Mouse (Mus musculus) midbrain, embryonic 14.5 days (tissue): ENCODE measurements around the gene Pla2g6. TPM values are rescaled to one million over a fixed set of nuclear protein-coding genes. Genes with fewer than 3 reads are reported as not detected.
A peak's percentile ranks its signal among the peaks of the same experiment; 100 is the strongest.

Experiments
- ATAC-seq: fragments of 200-750 bp; cut with Nextera tagmentation; 2 replicates; pipeline ENCODE4 v1.8.0; 2017; ENCODE audit warnings: moderate number of reproducible peaks, moderate library complexity; ENCODE audit not compliant: low FRiP score, low TSS enrichment
- DNase-seq: peaks from one replicate; pipeline ENCODE4 v3.0.0-alpha.2; 2015
- H3K27ac ChIP-seq: fragments of 300-500 bp; sonication (generic); replicated peaks from 2 replicates; pipeline ENCODE4 v1.5.1; 2014; ENCODE audit warnings: mild to moderate bottlenecking, low read depth, low read length, moderate library complexity
- H3K27me3 ChIP-seq: fragments of 300-500 bp; sonication (generic); 2 replicates; pipeline ENCODE4 v1.6.1; 2014; ENCODE audit warnings: low read length, control low read depth, mixed read lengths; ENCODE audit not compliant: control insufficient read depth, insufficient read depth
- H3K36me3 ChIP-seq: fragments of 300-500 bp; sonication (generic); 2 replicates; pipeline ENCODE4 v1.6.1; 2014; ENCODE audit warnings: low read length, control low read depth; ENCODE audit not compliant: control insufficient read depth, insufficient read depth
- H3K4me1 ChIP-seq: fragments of 300-500 bp; sonication (generic); 2 replicates; pipeline ENCODE4 v1.6.1; 2014; ENCODE audit warnings: mild to moderate bottlenecking, antibody characterized with exemption, low read length, control low read depth; ENCODE audit not compliant: control insufficient read depth, insufficient read depth
- H3K4me2 ChIP-seq: fragments of 300-500 bp; sonication (generic); 2 replicates; pipeline ENCODE4 v1.6.1; 2014; ENCODE audit warnings: mild to moderate bottlenecking, low read length, moderate library complexity
- H3K4me3 ChIP-seq: fragments of 300-500 bp; sonication (generic); replicated peaks from 2 replicates; pipeline ENCODE4 v1.5.1; 2014; ENCODE audit warnings: low read depth, low read length
- H3K9ac ChIP-seq: fragments of 300-500 bp; sonication (generic); replicated peaks from 2 replicates; pipeline ENCODE4 v1.6.1; 2014; ENCODE audit warnings: mild to moderate bottlenecking, low read length, moderate library complexity
- H3K9me3 ChIP-seq: fragments of 300-500 bp; sonication (generic); 2 replicates; pipeline ENCODE4 v1.6.1; 2016; ENCODE audit warnings: low read length, control low read depth, mixed read lengths; ENCODE audit not compliant: control insufficient read depth
- WGBS: fragments of 180-500 bp; shearing (Covaris S2); extraction: QIAGEN DNeasy Blood & Tissue Kit; methylation state at CpG from one replicate; pipeline ENCODE4 v1.1.7; 2014; 5-methylcytosine and 5-hydroxymethylcytosine counted together
- polyA plus RNA-seq: library from polyadenylated mRNA; unstranded; fragments of >200 nt; fragmentation: Nextera tagmentation; extraction: Ambion mirVana; gene quantifications from 2 replicates; pipeline ENCODE4 v1.2.1, GENCODE M21; 2014

Pla2g6 gene
- polyA plus RNA-seq, 1 experiment from 2014 or later = 28.2 TPM

DNA sequence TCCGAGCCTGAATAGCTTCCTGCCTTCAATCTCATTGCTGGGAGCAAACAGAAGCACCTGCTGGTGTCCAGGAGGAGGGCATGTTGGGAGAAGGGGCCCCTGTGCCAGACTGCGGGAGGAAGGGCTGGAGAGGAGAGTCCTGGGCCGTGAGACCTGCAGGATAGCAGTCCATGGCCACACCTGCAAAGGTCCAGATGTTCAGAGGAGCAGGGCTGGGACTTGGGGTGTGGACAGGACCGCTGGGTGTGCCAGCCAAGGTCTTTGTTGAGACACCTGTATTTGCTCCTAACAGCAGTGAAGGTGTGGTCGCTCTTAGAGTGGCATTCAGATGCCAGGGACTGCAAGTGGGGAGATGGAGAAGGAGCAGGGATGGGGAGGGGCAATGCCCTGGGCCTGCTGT, 45.8 kb downstream of the Pla2g6 start:
- no peak for DNase-seq
- no peak overlapping the region for H3K4me3 ChIP-seq
- no peaks in the 10 kb centered on the region for H3K4me1 ChIP-seq
- H3K9ac ChIP-seq = no peak overlapping the region
- ATAC-seq = no peak
- no peaks in the 10 kb centered on the region for H3K9me3 ChIP-seq
- no peak overlapping the region for H3K4me2 ChIP-seq
- 80% methylated on average over 5 of the region's 5 CpGs for WGBS
- H3K36me3 ChIP-seq = peaks cover 15% of the 10 kb centered on the region; the same call in 1 of the 2 replicates
- H3K27ac ChIP-seq = no peak overlapping the region
- no peaks in the 10 kb centered on the region for H3K27me3 ChIP-seq

DNA sequence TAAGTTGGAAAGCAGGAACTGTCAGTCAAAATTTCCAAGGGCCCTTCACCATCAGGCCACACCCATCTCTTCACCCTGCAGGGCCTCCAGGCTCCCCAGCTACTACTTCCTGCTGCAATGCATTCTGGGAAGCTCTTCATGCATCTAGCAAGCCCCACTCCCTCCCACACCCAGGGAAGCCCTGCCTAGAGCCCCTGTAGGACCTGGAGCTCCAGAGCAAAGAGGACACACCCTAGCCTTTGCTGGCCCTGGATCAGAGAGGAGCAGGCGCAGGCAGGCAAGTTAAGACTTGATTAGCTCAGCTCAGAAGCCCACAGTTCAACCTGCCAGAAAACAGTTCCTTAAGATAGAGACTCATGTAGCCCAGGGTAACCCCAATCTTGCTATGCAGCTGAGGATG, 46.8 kb downstream of the Pla2g6 start:
- H3K4me1 ChIP-seq = no peaks in the 10 kb centered on the region
- H3K27me3 ChIP-seq = no peaks in the 10 kb centered on the region
- H3K27ac ChIP-seq = no peak overlapping the region
- WGBS = 92% methylated on average over 1 of the region's 1 CpGs
- no peak for ATAC-seq
- 0 out of 2 replicates have a peak, but pooled peaks cover 5% of the 10 kb centered on the region for H3K36me3 ChIP-seq
- H3K9ac ChIP-seq = no peak overlapping the region
- no peak for DNase-seq
- H3K4me2 ChIP-seq = no peak overlapping the region
- no peak overlapping the region for H3K4me3 ChIP-seq
- H3K9me3 ChIP-seq = 0 out of 2 replicates have a peak, but pooled peaks cover 2% of the 10 kb centered on the region

DNA sequence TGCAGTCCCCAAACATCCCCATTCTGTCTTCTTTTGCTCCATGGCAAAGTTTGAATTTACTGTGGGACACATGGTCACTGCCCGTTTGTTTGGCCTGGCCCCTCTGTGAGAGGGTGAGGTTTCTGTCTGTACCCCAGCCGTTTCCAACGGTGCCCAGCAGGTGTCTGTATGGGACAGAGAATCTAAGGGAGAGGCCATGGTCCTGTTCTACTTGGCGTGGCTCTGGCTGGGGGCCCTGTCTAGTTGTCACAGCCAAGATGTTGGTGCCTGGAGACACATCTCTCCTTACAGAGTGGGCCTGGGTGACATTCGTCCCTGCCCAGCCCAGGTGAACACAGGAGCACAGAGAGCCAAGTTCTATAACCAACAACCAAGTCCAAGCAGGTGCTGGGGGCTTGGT, 47.3 kb downstream of the Pla2g6 start:
- DNase-seq (no peak), ATAC-seq (no peak)
- no peaks in the 10 kb centered on the region for H3K4me1 ChIP-seq
- 0 out of 2 replicates have a peak, but pooled peaks cover 2% of the 10 kb centered on the region for H3K9me3 ChIP-seq
- H3K27me3 ChIP-seq = no peaks in the 10 kb centered on the region
- H3K27ac ChIP-seq = no peak overlapping the region
- H3K9ac ChIP-seq = no peak overlapping the region
- H3K36me3 ChIP-seq = 0 out of 2 replicates have a peak, but pooled peaks cover under 1% of the 10 kb centered on the region
- no peak overlapping the region for H3K4me2 ChIP-seq
- 59% methylated on average over 5 of the region's 5 CpGs for WGBS
- no peak overlapping the region for H3K4me3 ChIP-seq

GRCm38 (mm10) chr15:79280209-79280608, 48.0 kb downstream of the Pla2g6 start:
- Histone ChIP-seq H3K4me2 (no peak overlapping the region), H3K27ac (no peak overlapping the region), H3K4me3 (no peak overlapping the region), H3K9ac (no peak overlapping the region), H3K4me1 (no peaks in the 10 kb centered on the region), H3K27me3 (no peaks in the 10 kb centered on the region), H3K36me3 (no peaks in the 10 kb centered on the region), H3K9me3 (0 out of 2 replicates have a peak, but pooled peaks cover 2% of the 10 kb centered on the region)
- 20% methylated on average over 6 of the region's 6 CpGs for WGBS
- DNase-seq (peak; percentile 22), ATAC-seq (no peak)

DNA sequence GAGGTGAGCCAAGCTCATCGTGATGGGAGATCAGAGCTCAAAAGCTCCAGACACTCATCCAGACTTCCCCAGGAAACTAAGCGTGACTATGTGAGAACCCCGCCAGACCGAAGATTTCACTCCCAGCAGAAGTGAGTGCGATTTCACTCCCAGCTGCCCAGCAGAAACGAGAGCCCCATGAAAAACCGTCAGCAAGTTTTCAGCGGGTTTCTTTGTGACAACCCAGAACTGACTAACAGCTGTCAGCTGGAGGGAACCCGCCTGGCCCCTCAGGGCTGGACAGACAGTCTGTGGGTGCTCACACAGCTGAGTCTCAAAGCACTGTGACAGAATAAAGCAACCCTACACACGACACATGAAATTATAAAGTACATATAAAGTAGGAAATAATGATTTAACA, 50.5 kb downstream of the Pla2g6 start:
- H3K4me2 ChIP-seq = no peak overlapping the region
- H3K4me3 ChIP-seq = no peak overlapping the region
- DNase-seq = no peak
- no peak overlapping the region for H3K9ac ChIP-seq
- no peaks in the 10 kb centered on the region for H3K36me3 ChIP-seq
- H3K9me3 ChIP-seq = 0 out of 2 replicates have a peak, but pooled peaks cover 2% of the 10 kb centered on the region
- 75% methylated on average over 10 of the region's 10 CpGs for WGBS
- no peak overlapping the region for H3K27ac ChIP-seq
- H3K27me3 ChIP-seq = no peaks in the 10 kb centered on the region
- no peak for ATAC-seq
- H3K4me1 ChIP-seq = no peaks in the 10 kb centered on the region

GRCm38 (mm10) chr15:79273020-79273419, 55.2 kb downstream of the Pla2g6 start:
- ATAC-seq (no peak), DNase-seq (no peak)
- WGBS = 40% methylated on average over 10 of the region's 10 CpGs
- Histone ChIP-seq H3K4me2 (no peak overlapping the region), H3K27me3 (no peaks in the 10 kb centered on the region), H3K36me3 (no peaks in the 10 kb centered on the region), H3K9ac (no peak overlapping the region), H3K4me1 (peaks cover 12% of the 10 kb centered on the region; the same call in 1 of the 2 replicates), H3K27ac (no peak overlapping the region), H3K9me3 (0 out of 2 replicates have a peak, but pooled peaks cover 2% of the 10 kb centered on the region), H3K4me3 (no peak overlapping the region)

- Histone ChIP-seq H3K27me3 (no peaks in the 10 kb centered on the region), H3K4me1 (peaks cover 12% of the 10 kb centered on the region; the same call in 1 of the 2 replicates), H3K4me2 (peak overlapping the region; percentile 82), H3K36me3 (no peaks in the 10 kb centered on the region), H3K9me3 (no peaks in the 10 kb centered on the region), H3K9ac (peak overlapping the region; percentile 48; the same call in 1 of the 2 replicates), H3K4me3 (peak overlapping the region; percentile 37), H3K27ac (no peak overlapping the region)
- no peak; the same call in 1 of the 2 replicates for ATAC-seq
- 11% methylated on average over 17 of the region's 17 CpGs for WGBS
- DNase-seq = peak; percentile 77
Observed at GRCm38 (mm10) chr15:79271124-79271746, 57.0 kb downstream of the Pla2g6 start.

DNA sequence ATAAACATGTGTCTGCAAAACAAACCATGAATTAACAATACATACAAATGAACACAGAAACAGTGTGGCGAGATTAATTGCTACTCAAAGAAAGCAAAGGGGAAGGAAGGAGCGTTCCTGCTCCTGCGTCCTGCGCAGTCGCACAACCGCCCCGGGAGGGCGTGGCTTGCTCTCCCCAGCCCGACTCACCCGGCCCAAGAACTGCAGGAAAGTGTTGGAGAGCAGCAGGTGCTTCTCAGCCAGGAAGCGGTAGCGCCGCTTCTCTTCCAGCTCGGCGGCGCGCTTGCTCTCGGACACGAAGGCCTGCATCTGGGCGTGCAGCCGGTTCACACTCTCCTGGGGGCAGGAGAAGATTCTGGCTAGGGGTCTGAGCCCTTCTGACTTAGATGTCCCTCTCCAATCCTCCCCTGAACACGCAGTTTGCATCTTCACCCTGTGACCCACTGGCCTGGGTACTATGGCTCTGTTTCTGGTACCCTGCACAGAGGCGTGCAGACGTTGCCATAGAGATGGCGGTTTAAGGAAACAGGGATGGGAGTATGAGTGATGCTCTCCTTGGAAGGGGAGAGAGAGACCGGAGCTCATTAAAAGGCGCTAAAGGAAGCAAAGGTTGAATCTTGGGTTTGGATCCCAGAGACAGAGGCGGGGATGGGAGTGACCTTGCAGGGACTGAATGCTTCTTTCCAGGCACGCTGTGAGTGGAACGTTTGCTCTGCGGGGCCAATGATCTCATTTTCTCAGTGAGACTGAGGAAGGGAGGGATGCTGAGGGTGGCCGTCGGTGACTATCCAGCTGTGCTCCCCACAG, 57.7 kb downstream of the Pla2g6 start:
- Histone ChIP-seq H3K9me3 (no peaks in the 10 kb centered on the region), H3K9ac (peak overlapping the region; percentile 48; the same call in 1 of the 2 replicates), H3K36me3 (no peaks in the 10 kb centered on the region), H3K4me2 (peak overlapping the region; percentile 82), H3K27me3 (no peaks in the 10 kb centered on the region), H3K4me3 (peak overlapping the region; percentile 37), H3K27ac (no peak overlapping the region), H3K4me1 (peaks cover 12% of the 10 kb centered on the region; the same call in 1 of the 2 replicates)
- under 1% methylated on average over 33 of the region's 33 CpGs for WGBS
- peak; percentile 84 for DNase-seq
- ATAC-seq = no peak
